Mouse (Mus musculus): ENCODE results near the gene Atp2a2.

Gene Atp2a2

DNA sequence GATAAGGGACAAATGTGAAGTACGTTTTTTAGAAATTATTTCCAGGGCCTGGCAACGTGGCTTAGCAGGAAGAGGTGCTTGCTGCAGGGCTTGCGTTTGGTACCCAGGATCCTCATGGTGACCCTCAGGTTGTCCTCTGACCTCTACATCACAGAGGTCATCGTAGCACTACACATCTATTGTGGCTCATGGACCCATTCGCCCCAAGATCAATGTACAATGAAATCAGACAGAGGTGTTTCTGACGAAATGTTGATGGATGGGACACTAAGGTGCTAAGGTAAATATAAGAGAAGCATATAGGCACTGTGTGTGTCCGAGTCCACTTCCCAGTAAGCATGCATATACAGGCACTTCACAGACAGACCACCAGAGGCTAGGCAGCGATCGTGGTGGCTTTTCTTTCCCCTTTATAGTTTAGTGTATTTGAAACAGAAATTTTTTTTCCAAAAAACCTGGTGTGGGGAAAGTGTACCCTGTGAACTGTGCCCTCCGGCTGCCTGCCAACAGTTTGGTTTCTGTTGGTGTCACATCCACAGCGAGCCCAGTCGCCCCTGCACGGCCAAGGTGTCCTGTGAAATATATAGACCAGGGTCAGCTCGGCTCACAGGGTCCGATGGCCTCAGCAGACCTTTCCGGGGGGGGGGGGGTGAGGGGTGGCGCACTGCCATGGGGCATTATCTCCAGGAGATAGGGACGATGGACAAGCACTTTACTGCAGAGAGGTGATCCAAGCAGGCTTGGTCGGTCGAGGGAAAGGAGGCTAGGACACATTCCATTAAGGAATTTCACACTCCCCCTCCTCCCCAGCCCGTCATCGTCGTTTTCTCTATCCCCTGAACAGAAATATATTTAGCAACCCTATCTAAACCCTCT, 18.5 kb upstream of the Atp2a2 start:
- DNase-seq (ENCODE audit: low spot score in 2 of 2): no peak

DNA sequence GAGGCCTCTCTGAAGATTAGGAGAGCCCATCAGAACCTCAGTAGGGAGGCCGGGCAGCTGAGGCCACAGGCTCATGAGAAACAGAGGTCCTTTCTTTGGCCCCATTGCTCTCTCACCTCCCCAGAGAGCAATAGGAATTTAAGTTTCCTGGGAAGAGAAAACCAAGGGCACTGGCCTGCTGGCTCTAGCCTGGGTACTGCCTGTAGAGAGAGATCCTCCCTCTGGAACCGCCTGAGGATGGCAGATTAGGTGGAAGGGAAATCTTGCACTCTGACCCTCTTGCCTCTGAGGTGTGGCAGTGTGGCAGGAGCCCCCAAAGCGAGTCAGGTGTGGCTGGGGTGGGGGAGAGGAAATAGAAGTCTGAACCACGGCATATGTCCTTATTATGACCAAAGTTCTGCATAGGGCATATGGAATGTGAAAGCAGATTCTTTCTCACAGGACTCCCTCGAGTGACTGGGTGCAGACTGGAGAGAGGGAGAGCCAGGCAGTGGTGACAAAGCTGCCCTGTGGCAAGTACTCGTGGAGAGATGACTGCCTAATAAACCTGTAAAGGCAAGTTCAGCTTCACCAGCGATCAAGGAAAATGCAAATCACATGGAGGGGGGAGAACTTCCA, 17.1 kb upstream of the Atp2a2 start:
- no peak for DNase-seq (ENCODE audit: low spot score in 2 of 2)

DNA sequence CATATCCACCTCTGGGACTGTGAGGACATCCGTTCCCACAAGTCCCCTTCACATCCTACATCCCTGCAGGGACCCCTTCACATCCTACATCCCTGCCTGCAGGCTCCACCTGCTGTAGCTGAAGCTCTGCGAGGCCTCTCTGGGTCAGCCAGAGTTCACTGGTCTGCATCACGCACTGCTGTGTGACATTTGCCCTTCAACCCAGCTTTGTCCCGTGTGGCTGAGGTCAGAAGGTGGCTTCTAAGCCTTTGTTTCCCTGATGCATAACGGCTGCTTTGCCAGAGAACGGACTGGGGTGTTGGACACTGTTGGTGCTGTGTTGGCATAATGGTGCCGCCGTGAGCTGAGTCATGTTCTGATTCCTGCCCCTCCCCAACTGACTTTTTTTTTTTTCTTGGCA, 16.2 kb upstream of the Atp2a2 start:
- DNase-seq (ENCODE audit: low spot score in 2 of 2): no peak

DNA sequence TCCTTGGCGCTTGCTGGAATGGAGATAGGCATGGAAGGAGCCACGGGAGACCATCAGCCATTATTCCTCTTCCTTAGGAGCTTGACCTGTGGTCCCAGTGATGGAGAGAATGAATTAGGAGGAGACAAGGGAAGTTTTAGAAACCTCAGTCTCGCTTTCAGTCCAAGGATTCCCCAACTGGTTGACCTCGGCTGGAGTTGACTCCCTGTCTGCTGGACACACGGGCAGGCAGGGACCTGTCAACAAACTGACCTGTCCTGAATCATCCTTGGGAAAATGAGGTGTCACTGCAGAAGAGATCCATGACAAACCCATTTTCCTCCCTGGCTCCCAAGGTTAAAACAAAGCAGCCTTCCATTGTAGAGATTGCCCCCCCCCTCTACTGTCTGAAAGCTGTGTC, 14.9 kb upstream of the Atp2a2 start:
- DNase-seq (ENCODE audit: low spot score in 2 of 2): no peak

DNA sequence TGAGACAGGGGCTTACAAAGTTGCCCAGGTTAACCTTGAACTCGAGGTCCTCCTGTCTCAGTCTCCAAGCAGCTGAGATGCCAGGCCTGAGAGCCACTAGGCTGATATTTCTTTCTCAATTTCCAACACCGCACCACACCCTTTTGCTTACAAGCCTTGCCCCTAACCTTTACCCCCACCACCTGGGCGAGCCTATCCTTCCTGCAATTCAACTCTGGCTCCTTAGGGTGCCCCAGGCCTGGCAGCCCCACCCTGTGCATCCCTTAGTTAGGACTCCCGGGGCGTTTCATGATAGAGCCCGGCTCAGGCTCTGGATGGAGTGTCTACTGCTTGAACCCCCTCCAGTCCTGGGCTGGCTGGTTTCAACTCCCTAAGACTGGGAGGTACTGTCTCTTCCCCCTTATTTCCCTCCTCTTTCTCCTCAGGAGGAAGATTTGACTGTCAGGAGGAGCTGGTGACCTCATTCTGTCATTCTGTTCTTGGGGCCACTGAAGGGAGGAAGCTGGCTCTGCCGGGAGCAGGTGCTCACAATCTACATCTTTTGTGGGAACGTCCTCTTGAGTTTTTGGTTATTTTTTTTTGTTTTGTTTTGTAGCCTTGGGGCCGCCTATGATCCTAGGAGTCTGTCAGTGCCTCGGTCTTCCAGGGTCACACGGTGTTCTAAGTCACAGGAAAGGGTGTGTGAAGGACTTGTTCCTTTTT, 14.2 kb upstream of the Atp2a2 start:
- no peak for DNase-seq (ENCODE audit: low spot score in 2 of 2)

DNA sequence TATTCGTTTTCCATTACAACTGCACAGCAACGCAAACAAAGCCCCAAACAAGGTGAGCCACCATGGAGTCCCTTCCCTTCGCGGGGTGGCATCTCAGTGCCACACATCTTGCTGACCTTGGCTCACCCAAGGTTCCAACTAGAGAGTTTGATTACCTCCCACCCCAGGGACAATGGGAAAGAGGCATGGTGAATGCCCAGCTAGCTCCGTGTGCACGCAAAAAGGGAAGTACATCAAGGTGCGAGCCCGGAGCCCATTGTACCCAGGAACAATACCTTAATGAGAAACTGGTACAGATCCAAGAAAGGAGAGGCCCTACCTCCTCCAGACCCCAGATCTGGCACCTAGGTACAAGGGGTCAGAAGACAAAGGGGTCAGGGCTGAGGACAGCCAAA, 12.1 kb upstream of the Atp2a2 start:
- no peak for DNase-seq (ENCODE audit: low spot score in 2 of 2)

DNA sequence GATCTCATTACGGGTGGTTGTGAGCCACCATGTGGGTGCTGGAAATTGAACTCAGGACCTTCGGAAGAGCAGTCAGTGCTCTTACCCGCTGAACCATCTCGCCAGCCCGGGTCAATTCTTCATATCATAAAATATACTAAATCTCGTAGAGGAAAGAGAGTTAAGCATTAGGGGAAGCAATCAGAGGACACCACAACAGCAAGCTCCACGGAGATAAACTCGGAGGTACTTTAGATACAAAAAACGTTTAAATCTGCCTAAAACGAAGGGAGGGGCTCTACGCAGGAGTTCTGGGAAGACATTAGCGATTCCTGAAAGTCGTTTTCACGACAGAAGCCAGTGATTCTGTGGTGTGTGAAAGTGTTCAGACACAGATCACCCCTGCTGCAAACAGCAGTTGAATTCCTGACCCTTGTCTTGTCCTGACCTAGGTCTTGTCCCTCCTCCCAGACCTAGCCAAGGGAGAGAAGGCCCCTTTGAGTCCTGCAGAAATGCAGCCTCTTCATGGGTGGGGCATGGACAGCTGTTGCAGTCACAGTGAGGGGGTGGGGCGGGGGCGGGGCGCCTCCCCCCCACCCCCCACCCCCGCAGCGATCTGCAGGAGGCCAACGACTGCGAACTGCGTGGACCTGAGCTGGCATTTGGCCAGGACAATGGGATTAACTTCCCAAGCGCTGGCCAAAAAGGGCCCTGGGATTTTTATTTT, 11.5 kb upstream of the Atp2a2 start:
- no peak for DNase-seq (ENCODE audit: low spot score in 2 of 2)

DNA sequence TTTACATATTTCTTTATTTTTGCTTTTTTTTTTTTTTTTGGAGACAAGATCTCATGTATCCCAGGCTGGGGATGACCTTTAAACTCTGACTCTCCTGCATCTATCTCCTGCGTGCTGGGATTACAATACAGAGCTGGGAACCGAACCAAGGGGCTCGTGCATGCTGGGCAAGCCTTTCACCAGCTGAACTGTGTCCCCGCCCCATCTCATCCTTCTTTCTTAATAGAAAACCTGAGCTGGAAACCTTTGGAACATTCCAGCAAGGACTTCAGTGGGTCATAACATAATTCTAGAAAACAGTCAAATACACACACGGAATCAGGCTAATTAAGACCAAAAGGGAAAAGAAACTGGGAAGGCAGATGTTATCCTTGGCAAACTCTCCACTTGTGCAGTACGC, 10.0 kb upstream of the Atp2a2 start:
- no peak for DNase-seq (ENCODE audit: low spot score in 2 of 2)

DNA sequence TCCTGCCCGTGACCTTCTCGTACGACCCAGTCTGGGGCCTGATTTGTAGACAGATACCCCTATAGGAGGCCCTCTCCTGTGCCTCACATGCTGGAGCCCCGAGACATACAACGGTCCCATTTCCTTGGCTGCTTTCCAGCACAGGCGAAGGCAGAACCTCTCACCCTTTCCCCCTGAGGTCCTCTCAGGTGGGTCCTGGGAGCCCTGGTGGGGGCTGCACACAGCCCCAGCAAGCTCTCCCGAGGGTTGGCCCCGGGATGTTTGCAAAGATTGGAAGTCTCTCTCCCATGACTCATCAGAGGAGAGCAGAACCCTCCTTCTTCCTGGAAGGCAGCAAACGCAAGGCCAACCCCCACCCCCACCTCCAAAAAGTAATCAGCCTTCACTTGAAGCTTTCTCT, 9.4 kb upstream of the Atp2a2 start:
- no peak for DNase-seq (ENCODE audit: low spot score in 2 of 2)

DNA sequence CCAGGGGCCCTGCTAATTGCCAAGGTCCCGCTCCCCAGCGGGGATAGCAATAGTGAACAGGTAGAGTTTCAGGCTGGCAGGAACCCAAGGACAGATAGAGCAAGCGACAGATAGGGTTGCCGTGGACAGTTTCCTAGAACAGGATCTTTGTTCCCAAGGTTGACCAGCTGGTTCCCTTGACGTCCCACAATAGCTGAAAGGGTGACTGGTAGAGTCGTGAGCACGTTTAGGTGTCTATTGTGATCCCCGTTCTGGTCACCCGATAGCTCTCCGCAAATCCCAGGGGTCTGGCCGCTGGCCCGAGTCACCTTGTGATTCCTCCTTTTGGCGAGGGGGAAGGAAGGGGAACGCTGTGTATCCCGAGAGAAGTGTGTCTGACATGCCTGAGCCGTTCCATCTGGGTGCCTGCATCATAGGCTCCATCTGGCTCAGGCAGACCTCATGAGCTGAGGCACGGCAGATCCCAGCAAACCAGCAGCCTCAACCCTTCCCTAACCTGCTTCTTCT, 8.7 kb upstream of the Atp2a2 start:
- DNase-seq (ENCODE audit: low spot score in 2 of 2): no peak

DNA sequence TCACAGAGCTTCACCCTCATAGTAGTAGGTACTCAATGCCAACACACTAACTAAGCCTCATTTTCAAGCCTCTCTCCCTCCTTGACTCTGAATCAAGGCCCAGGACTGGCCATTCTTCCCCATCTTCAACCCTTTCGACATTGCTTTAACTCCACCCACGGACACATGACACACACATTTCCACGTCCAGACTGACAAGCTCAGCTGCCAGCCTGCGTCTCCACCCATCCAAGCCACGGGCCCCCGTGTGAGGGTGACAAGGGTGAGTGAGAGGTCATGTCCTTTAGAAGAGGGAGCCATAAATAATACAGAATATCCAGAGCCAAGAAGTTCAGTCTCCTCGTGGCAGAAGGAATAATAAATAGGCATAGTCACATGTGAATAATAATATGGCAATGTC, 7.6 kb upstream of the Atp2a2 start:
- DNase-seq (ENCODE audit: low spot score in 2 of 2): no peak

DNA sequence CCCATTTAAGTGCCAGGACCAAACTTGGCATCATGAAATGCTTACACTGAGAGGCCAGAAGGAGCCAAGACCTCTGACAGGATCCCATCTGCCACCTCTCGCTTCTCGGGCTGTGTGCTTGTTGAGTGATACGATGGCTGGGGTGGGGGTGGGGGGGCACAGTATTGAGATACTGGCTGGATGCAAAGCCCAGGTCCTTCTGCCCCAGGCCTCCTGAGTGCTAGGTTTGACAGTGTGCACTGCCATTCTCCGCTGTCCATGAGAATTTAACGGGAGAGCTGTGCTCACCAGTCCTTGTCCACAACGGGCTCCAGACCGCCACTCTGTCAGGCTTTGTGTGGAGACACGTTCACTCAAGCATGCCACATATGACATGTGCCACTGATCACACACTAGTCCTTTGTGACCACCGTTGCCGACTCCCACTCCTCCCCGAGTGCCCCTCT, 6.9 kb upstream of the Atp2a2 start:
- DNase-seq (ENCODE audit: low spot score in 2 of 2): no peak

DNA sequence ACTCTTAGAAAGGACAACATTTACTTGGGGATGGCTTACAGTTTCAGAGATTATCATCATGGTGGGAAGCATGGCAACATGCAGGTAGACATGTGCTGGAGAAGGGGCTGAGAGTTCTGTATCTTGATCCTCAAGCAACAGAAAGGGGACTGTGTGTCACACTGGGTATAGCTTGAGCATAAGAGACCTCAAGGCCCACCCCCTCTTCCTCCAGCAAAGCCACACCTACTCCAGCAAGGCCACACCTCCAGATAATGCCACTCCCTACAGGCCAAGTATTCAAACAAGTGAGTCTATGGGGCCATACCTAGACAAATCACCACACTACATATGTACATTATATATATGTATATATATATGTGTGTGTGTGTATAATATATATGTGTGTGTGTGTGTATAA, 5.4 kb upstream of the Atp2a2 start:
- DNase-seq (ENCODE audit: low spot score in 2 of 2): no peak

DNA sequence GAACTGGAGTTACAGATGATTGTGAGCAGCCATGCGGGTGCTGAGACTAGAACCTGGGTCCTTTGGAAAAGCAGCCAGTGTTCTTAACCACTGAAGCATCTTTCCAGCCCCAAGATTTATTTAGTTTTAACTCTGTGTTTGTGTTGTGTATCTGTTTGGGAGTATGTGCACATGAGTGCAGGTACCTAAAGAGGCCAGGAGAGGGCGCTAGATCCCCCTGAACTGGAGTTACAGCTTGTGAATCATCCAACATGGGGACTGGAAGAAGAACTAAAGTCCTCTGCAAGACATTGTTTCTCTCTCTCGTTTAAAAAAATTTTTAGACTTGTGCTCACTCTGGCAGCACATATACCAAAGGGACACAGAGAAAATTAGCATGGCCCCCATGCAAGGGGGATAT, 4.4 kb upstream of the Atp2a2 start:
- DNase-seq (ENCODE audit: low spot score in 2 of 2): no peak

DNA sequence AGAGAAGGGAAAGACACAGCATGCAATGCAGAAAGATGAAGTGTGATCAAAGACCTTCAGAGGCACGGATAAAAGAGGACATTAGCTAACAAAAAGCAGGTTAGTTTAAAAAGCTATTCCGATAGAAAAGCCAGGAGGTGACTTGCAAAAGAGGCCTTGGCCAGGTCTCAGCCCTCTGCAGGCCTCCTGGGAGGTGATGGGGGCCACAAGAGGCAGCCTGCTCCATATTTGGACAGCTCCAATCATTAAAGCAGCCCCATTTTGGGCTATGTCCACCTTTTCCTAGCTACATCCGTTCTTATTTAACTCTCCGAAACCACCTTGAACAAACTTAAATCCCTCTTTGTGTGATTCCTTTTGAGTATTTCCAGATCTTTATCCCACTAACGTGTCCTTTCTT, 3.5 kb upstream of the Atp2a2 start:
- DNase-seq (ENCODE audit: low spot score in 2 of 2): no peak

DNA sequence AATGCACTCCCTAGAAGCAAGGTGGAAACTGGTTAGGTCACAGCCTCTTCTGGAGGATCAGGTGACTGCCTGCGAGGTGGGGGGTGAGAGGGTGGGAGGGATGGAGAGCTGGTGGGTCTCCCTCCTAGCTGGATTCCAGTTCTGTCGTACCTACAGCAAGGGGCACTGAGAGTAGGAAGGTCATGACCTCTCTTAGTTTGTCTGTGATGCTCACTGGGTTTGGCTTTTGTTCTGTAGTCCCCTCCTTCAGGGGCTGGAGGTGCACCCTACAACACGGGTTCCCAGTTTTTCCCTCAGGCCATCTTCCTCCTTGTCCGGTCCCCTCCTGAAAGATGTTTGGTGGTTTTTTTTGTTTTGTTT, 1.7 kb upstream of the Atp2a2 start:
- DNase-seq (ENCODE audit: low spot score in 2 of 2): no peak

DNA sequence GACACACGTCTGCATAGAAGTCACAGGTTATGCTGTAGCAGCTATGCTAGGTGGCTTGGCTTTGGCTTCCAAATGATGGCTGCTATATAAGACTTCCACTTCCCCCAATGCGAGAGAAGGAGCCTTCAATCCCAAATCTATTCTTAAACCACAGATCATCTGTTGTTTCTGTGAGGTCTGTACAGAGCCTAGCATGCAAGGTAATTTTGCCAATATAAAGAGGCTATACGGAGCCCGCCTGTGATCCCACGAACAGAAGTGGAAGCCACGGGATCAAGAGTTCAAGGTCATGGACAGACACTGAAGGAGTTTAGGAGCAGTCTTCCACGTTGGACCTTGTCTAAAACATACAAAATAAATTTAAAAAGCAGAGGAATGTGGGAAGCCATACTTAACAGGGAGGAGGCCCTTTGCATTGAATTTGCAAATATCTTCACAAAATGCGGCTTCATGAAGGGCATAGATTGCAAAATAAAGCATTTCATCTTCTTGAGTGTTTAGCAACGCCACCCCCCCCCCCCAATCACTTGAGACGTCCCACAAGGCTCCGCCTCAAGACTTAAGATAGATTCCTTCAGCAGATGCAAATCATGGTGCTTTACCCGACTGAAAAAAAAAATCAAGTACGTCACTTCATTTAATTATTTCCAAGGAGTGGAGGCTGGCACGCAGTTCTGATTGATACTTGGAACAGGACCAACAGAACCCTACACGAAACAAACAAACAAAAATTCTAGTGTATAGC, 1.2 kb upstream of the Atp2a2 start:
- DNase-seq (ENCODE audit: low spot score in 2 of 2): no peak

DNA sequence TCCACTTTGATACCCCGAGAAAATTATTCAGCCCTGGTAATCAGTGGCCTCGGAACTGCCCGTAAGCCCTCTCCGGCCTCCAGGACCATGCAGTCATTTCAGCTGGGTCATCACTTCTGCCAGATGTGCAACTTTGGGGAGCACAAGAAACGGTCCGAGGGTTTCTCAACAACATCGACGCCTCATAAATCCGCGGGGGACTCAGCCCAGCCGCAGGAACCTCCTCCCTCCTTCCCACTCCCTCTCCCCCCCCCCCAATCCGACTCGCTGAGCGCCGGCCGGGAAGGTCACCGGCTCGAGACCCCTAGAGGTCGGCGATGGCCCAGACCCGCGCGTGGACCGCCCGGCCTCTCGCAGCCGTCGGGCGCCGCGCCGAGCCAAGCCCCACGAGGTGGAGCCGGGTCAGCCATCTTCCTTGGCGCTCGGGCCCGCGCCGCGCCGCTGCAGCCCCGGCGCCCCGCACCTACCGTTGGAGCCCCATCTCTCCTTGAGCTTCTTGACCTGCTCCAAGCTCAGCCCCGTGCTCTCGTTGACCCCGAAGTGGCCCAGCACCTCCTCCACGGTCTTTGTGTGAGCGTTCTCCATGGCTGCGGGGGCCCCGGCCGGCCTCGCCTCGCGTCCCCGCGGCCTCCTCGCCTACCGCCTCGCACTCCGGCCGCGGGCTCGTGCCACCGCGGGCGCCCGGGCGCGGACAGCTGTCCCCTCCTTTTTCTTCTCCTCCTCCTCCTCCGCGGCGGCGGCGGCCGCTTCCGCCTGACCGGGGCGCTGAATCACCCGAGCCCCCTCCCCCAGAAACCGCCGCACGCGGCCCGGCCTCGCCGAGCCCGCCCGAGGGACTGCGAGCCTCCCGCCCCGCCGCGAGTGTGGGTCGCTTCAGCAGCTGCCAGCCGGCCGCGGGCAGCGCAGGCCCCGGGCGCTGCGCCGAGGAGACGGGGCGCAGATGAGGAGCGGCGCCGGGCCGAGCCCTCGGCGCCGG, 636 bp downstream of the Atp2a2 start:
- DNase-seq (ENCODE audit: low spot score in 2 of 2): peak; percentile 38 to 41

DNA sequence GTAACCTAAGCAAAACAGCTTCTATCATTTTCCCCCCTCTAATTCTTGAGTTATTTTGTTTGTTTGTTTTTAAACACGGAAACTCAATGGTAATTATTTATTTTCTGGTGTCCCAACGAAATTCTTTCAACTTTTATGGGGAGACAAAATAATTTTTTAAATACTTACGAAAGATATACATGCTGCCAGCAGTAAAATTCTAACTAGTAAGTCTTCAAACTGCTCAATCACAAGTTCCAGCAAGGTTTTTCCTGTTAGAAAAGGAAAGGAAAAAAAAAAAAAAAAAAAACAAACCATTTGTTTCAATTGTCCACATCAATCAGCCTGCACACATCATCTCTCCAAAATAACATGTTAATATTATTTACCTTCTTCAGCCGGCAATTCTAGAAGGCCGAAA, 1.5 kb downstream of the Atp2a2 start:
- no peak for DNase-seq (ENCODE audit: low spot score in 2 of 2)

DNA sequence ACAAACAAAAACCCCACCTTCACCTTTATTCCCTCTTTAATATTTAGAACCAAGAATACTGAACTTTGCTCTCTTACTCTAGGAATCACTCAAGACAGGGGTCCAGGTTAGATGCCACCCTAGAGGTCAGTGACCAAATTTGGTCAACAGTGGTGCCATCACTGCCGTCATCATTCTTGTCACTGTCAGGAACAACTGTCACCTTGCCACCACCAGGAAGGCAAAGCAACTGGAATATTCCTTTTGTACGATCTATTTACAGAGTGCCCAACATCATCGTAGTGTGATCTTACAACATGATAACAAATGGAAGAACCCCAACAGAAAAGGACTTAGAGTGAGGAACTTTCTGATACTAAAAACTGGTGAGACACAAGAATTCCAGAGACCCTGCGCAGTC, 1.9 kb downstream of the Atp2a2 start:
- DNase-seq (ENCODE audit: low spot score in 2 of 2): no peak

All from spleen, postnatal 36 days (tissue).